Mouse (Mus musculus): Measurements from ENCODE around the gene Ercc1. TPM values are rescaled to one million over a fixed set of nuclear protein-coding genes. Genes with fewer than 3 reads are reported as not detected.

Ercc1 gene
- total RNA-seq, 1 experiment from 2014 or later, result 45.8 TPM

DNA sequence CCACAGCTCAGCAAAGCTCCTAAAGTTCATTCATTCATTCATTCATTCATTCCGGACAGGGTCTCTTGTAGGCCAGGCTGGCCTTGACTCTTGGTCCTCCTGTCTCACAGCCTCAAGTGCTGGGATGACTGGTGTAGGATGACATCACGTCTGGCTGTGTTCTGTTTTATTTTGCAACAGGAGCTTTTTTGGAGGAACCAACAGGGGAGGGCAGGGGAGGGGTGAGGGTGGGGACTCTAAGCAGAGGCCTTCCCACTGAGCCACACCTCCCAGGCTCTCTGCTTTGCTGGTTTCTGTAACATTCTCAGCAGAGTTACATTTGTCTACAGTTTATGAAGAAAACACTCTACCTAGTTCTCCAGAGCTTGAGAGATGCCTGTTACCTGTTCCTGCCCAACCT is 6.5 kb upstream of the Ercc1 start:
- DNase-seq, result no peak

- DNase-seq, result no peak
Observed at GRCm38 (mm10) chr7:19338596-19338995, 6.0 kb upstream of the Ercc1 start.

DNA sequence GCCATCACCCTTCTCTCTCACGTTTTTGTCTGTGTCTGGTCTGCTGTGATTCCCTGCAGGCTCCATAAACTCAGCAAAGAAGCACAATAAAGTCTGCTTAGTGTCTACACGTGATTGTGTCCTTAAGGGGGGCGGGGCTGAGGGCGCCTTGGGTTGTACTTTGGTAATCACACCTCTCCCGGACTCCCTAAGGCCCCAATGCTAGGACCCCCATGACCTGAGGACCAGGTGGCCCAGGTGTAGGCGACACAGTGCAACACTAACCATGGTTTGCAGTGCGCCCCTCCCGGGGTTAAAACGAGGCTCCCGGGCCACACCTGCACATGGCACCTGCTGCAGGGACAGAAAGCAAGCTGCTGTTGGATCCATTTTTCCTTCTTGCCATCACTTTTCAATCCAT is 3.3 kb upstream of the Ercc1 start:
- DNase-seq, result no peak

- DNase-seq, result no peak
Observed at GRCm38 (mm10) chr7:19341761-19342409, 2.7 kb upstream of the Ercc1 start.

DNA sequence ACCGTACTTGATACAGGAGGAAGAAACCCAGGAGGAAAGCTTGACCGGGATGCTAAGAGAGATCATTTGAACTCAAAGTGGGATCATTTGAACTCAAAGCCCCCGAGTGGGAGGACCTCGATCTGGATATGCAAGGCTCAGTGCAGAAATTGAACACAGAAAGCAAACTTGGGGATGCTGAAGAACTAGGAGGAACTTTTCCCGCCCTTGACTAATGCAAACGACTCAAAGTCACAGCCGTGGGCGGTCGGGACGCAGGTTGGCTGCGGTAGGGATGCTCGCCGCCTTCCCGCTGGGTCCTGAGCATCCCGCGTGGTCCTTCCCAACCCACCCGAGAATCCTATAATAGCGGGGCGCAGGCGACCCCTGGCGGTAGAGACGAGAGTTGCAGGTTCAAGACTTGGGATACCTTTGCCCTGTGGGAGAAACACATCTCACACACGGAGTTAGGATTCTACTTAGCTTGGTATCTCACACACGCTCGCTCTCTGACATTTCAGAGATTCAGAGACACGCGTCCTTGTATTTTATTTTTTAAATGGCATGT is 2.0 kb upstream of the Ercc1 start:
- peak; percentile 83 for DNase-seq

DNA sequence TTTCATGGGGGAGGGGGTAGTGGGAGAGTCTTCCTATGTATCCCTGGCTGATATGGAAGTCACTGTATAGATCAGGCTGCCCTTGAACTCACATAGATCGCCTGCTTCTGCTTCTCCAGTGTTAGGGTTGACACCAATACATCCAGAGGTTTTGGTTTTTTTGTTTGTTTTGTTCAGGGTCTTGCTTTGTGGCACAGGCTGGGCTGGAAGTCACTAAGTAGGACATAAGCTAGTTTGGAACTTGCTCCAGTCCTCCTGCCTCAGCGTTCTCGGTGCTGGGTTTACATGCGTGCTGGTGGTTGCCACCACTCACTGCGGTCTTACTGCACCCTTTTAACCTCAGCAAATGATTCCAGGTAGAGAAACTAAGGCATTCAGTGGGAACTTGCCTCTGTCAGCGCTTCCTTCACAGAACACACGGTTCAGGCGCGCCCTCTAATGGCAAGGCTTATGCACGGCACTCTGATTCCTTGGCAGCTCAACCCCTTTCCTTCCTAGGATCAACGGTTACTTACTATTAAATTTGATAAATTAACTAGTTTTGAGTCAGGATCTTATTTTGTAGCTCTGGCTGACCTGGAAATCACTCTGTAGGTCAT is 1.3 kb upstream of the Ercc1 start:
- DNase-seq, result peak; percentile 75

GRCm38 (mm10) chr7:19344938-19345471 is 427 bp downstream of the Ercc1 start:
- peak; percentile 92 for DNase-seq

DNA sequence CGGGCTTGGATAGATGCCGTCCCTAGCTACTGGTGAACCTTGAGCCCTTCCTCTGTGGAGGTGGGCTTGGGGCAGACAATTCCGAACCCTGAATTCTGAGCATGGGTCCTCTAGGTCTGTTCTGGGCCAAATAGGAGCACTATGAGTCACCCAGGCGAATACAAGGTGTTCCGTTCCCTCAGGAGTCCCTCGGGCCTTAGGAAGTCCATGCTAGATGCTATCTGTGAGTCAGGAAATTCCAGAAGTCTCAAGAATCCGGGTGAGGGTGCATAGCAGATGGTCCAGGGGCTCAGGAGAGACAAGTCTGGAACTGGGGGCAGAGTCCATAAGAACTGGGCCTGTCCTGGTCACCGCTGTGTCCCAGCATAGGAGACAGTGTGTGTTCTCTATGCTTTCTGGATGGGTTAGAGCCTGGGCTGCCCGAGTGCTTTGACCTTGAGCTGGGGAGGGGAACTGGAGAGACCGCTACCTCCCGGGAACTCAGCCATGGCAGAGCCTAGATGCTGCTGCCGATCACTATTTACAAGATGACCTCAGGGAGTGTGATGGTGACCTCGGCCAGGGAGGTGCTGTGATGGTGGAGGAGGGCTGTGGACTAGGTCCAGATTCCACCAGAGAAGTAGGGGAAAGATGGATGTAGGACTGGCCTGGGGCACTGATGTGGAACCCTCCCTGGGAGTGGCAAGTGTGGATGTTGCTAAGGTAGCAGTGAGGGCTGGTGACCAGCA is 4.8 kb downstream of the Ercc1 start:
- DNase-seq, result no peak

DNA sequence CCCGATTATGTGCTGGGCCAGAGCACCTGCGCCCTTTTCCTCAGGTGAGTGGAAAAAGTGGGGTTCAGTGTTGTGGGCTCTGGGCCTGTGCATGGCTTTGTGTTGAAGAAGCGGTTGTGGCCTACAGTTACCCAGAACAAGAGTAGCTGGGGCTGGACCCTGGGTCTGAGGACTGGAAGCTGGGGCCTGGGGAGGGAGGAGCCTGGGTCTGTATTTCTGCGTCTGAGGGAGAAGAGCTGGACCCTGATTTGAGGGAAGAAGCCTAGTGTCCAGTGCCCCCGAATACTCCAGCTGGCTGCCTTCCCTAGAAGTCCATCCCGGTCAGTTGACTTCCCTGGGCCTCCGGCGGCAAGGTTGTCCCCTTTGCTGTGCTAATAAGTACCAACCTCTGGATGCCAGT is 5.6 kb downstream of the Ercc1 start:
- DNase-seq, result no peak

DNA sequence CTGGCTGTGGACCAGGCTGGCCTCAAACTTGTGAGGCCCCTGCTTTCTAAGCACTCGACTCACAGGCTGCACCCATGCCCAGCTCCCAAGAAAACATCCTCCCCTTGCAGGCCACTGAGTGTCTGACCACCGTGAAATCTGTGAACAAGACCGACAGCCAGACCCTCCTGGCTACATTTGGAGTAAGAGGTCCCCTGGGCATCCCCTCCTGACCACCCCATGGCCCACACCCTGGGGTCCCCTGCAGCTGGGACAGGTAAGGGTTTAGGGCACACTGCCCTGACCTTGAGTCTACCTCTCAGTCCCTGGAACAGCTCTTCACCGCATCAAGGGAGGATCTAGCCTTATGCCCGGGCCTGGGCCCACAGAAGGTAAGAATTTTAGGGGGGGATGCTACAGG is 10.4 kb downstream of the Ercc1 start:
- no peak for DNase-seq

GRCm38 (mm10) chr7:19356311-19356710 is 11.7 kb downstream of the Ercc1 start:
- DNase-seq, result no peak

DNA sequence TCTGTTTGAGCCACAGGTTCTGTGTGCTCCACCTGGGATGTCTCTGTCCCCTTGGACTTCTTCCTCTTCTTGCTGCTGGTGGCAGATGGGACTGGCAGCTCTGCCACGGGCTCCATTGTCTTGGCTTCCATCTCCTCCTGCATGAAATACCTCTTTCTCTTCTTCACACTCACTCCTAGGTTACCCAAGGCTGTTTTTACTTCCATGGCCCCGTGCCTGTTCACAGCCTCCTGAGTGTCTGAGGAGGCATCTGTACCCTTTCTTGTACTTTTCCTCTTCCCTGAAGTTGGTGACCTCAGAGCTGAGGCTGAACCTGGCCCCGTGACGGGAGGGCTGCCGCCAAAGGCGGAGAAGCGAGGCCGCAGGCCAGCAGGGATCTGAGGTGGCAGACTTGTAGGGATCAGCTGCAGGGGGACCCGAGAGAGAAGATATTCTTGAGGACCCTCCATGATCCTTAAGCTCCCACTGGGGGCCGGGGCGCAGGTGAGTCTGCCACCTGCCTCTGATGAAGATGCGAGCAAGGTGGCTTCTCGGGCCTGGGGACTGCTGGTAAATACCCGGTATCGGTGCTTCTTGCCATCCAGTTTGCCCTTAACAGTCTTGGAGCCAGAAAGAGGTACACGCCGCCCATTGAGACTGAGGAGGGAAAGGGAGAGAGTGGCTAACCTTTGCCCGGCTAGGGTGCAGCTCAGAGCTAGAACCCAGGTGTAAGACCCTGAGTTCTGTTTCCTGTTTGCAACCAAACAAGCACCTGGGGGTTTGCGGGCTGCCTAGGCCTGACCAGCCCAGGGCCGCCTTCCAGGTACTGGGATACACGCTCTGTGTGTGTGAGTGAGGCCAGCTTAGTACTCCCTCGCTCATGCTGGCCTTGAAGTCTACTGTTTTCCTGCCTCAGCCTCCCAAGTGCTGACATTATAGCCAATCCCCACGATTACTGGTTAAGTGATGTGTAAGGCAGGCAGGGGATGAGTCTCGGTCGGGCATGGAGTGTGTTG is 13.1 kb downstream of the Ercc1 start:
- DNase-seq, result no peak

GRCm38 (mm10) chr7:19358634-19359033 is 14.1 kb downstream of the Ercc1 start:
- DNase-seq, result no peak

DNA sequence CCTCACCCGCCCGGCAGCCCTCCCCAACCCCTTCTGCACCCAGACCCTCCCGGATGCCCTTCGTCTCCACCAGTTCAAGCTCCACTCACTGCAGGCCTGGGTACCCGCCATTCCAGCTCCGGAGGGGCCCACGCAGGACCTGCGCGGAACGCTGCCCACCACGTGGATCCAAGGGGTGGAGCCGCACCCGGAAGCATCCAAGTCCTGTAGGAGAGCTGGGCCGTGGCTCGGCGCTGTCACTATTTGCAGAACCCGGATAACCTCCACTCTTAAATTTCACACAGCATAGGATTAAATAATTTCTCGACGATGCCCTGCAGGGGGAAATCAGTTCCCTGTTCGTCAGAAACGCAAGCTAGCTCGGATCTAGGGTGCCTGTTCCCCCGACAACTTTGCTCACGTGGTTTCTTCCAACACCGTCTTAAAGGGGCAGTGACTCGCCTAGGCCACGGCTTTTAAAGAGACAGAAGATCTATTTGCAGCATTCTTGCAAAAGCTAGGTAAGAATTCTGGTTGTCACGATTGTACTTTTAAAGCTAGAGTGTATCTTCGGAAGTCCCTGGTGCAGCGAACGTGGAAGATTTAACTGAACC is 14.8 kb downstream of the Ercc1 start, which contains the start of the genes Cd3eap and Ppp1r13l:
Cd3eap (minus strand) TSS at position 185 of the 593 bp plus-strand sequence.
Ppp1r13l (plus strand) TSS at position 451 of the 593 bp plus-strand sequence.
- peak; percentile 87 for DNase-seq

GRCm38 (mm10) chr7:19359892-19360641 is 15.5 kb downstream of the Ercc1 start:
- peak; percentile 77 for DNase-seq

DNA sequence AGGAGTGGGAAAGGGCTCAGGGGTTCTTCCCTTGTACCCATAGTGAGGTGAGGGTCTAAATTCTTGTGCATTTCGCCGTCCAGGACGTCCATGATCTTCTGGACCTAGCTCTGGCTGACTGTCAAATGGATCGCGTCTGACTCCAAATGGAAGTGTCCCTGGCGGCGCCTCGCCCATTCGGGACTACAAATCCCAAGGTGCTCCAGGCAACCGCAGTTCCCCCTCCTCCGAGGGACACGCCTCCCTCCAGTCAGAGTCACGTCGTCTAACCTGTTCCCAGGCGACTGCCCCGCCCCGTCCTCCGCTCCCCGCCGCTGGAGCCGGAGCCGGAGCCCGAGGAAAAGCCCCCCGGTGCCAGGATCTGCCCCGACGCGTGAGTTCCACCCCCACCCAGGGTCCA is 16.4 kb downstream of the Ercc1 start:
- DNase-seq, result peak; percentile 88

DNA sequence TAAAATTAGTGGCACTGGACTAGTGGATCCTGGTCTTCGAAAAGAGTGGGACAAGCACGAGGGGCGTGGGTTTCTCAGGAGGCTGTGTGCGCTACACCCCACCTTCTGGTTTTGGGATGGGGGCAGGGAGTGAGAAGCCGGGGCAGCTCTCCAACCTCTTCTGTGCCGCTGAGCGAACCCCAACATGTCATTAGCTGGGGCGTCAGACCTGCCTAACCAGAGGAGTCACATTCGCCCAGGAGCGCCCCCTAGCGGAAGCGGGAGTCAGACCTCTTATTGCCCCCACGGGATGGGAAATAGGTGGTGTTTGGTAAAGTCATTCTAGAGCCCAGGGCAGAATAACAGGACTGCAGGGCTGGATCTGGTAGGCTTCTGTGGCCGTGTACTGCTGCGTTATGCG is 17.1 kb downstream of the Ercc1 start:
- peak; percentile 86 for DNase-seq

DNA sequence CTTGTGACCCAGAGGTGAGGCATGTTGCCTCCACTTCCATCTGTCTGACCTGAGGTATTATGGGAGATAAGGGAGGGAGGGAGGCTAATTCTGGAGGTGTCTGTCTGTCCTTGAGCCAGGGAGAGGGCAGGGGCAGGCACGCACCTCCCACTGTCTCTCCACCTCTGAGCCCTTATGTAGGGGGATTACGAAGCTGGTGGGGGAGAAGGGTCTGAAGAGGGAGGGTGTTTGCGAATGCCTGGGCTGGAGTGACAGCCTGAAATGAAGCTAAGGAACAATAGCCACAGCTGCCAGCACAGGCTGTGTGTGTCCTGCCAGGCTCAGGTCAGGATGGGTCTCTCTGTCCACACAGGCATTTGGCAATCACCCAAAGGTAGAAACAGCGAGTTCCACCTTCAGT is 17.7 kb downstream of the Ercc1 start:
- DNase-seq, result no peak

- peak; percentile 77 for DNase-seq
Observed at GRCm38 (mm10) chr7:19363881-19364280, 19.3 kb downstream of the Ercc1 start.

GRCm38 (mm10) chr7:19365376-19365775 is 20.8 kb downstream of the Ercc1 start:
- no peak for DNase-seq

Measured in adrenal gland, postnatal 25 days (tissue).